Mouse (Mus musculus): ENCODE data around the gene Smarca2. TPM values are rescaled to one million over a fixed set of nuclear protein-coding genes. Genes with fewer than 3 reads are reported as not detected.

The Smarca2 gene
- polyA plus RNA-seq, 1 experiment from 2014 or later = 91.3 TPM

DNA sequence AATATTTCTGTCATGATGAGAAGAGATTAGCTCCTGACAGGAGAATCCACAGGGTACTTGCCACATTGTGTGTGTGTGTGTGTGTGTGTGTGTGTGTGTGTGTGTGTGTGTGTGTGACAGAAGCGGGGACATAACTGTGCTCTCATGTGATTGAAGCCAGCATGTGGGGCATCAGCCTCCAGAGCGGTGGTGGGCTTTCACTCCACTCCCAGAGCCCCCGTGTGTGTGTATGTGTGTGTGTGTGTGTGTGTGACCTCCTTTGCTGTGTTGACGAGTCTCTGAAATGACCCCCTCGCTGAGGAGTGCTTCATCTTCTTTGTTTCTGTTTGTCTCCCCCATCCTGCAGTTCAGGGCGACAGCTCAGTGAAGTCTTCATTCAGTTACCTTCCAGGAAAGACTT, 165.7 kb downstream of the Smarca2 start:
- Histone ChIP-seq H3K4me2 (replicated peaks) (no peak overlapping the region), H3K4me1 (peaks cover 12% of the 10 kb centered on the region), H3K36me3 (peaks cover 55% of the 10 kb centered on the region), H3K9me3 (no peaks in the 10 kb centered on the region), H3K27me3 (no peaks in the 10 kb centered on the region), H3K9ac (no peak overlapping the region), H3K4me3 (no peak overlapping the region), H3K27ac (no peak overlapping the region)
- whole genome bisulfite sequencing = 71% methylated on average over 6 of the region's 6 CpGs
- no peak for ATAC-seq (ENCODE audit: low FRiP score, low read depth)

DNA sequence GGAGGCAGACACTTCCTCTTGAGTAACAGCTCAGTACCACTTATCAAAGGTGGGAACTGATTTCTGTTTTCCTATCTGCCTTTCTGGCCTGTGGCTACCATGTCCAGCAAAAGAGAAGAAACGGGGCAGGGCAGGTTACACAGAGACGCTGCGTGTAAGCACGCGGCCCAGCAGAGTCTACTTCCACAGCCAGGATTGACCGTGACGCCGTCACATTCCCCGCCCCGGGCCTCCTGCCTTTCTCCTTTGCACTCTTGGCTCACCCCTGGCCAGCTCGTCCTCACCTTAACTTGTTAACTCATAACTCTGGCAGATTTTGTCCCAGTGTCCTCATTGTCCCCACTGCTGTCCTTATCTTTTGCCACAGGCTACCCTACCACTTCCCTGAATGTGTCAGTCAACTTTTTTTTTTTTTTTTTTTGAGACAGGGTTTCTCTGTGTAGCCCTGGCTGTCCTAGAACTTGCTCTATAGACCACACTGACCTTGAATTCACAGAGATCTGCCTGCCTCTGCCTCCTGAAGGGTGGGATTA, 167.3 kb downstream of the Smarca2 start:
- Histone ChIP-seq H3K36me3 (peaks cover 70% of the 10 kb centered on the region), H3K27ac (no peak overlapping the region), H3K27me3 (no peaks in the 10 kb centered on the region), H3K9ac (no peak overlapping the region), H3K4me2 (replicated peaks) (no peak overlapping the region), H3K4me3 (no peak overlapping the region), H3K9me3 (no peaks in the 10 kb centered on the region), H3K4me1 (peaks cover 12% of the 10 kb centered on the region)
- no peak for ATAC-seq (ENCODE audit: low FRiP score, low read depth)
- 96% methylated on average over 11 of the region's 11 CpGs for WGBS

DNA sequence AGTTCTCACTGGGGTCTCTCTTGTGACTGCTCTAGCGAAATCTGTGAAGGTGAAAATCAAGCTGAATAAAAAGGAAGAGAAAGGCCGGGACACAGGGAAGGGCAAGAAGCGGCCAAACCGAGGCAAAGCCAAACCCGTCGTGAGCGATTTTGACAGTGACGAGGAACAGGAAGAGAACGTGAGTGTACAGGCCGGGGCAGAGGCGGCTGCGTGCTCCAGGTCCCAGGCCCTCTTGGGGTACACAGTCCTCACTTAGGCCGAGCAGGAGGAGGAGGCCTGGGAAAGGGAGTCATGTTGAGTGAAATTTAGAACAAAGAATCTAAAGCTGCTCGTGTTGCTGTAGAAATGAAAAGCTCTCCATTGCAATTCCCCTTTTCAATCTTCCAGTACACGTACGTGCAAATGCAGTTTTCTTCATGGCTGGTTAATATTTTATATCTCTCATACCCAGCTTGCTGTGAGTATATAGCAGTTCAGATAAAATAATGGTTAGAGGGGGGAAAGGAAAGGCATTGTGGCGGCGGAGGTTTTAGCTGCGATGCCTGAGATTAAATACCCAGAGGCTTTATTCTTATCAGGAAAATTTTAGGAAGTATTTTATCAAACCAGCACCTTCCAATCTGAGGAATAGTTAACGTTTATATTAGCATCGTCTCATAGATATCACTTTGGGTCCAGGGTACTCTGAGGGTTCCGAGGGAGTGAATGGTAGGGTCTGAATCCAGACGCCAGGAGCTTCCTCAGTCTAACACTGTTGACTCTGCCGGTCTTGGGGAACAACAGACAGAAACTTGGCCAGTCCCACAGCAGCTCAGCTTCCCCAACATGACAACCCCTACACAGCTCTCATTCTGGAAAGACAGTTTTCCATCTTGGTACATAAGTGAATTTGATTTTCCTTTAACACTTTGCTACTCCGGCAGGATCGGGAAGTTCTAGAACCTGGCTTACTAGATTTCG, 171.5 kb downstream of the Smarca2 start:
- Histone ChIP-seq H3K27ac (no peak overlapping the region), H3K4me1 (no peaks in the 10 kb centered on the region), H3K9ac (no peak overlapping the region), H3K4me2 (replicated peaks) (no peak overlapping the region), H3K9me3 (no peaks in the 10 kb centered on the region), H3K4me3 (no peak overlapping the region), H3K36me3 (peaks cover 82% of the 10 kb centered on the region), H3K27me3 (no peaks in the 10 kb centered on the region)
- 80% methylated on average over 27 of the region's 27 CpGs for WGBS
- ATAC-seq (ENCODE audit: low FRiP score, low read depth) = no peak

DNA sequence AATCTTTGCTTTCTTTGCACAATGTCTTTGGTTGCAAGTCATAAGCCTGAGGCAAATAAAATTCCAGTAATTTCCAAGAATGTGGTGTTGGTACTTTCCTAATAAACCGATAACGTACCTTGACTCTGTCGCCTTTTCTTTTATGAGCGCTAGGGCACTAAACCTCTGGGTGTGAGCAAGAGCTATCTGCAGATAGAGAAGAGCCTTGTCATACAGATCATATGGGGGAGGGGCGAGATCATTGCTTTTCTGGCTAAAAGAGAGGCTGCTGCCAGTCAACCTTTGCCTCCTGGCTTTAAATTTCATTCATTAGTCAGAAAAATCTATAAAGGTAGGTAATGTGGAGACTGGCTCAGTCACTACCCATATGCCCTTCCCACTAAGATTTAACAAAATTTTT, 173.3 kb downstream of the Smarca2 start:
- H3K4me2 ChIP-seq (replicated peaks) = no peak overlapping the region
- 72% methylated on average over 5 of the region's 5 CpGs for WGBS
- no peaks in the 10 kb centered on the region for H3K4me1 ChIP-seq
- no peak overlapping the region for H3K27ac ChIP-seq
- no peaks in the 10 kb centered on the region for H3K27me3 ChIP-seq
- H3K36me3 ChIP-seq = peaks cover 70% of the 10 kb centered on the region
- no peak overlapping the region for H3K9ac ChIP-seq
- no peak for ATAC-seq (ENCODE audit: low FRiP score, low read depth)
- no peaks in the 10 kb centered on the region for H3K9me3 ChIP-seq
- no peak overlapping the region for H3K4me3 ChIP-seq

DNA sequence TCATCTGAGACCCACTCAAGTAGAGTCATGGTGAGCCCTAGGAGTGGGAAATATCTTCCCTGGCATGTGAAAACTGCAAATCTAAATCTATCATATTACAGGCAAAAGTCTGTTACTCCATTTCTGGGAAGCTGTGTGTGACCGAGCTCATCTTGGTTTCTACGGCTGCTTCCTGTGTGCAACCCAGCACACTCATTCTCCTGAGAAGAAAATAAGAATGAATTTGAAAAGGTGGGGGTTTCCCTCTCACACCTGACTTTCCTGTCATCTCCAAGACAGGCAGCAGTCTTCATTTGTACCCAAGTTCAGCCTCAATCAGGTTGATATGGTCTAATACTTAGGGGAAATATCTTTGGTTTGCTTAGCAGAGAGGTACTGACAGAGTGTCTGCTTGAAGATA, 176.4 kb downstream of the Smarca2 start:
- H3K4me1 ChIP-seq = no peaks in the 10 kb centered on the region
- H3K27me3 ChIP-seq = no peaks in the 10 kb centered on the region
- 89% methylated on average over 2 of the region's 2 CpGs for WGBS
- no peak for ATAC-seq (ENCODE audit: low FRiP score, low read depth)
- H3K4me3 ChIP-seq = no peak overlapping the region
- no peaks in the 10 kb centered on the region for H3K9me3 ChIP-seq
- no peak overlapping the region for H3K4me2 ChIP-seq (replicated peaks)
- H3K27ac ChIP-seq = no peak overlapping the region
- H3K9ac ChIP-seq = no peak overlapping the region
- H3K36me3 ChIP-seq = peaks cover 47% of the 10 kb centered on the region

- no peaks in the 10 kb centered on the region for H3K9me3 ChIP-seq
- H3K9ac ChIP-seq = no peak overlapping the region
- no peak overlapping the region for H3K4me2 ChIP-seq (replicated peaks)
- H3K4me1 ChIP-seq = no peaks in the 10 kb centered on the region
- H3K27me3 ChIP-seq = no peaks in the 10 kb centered on the region
- H3K36me3 ChIP-seq = no peaks in the 10 kb centered on the region
- no peak overlapping the region for H3K27ac ChIP-seq
- H3K4me3 ChIP-seq = no peak overlapping the region
- no peak for ATAC-seq (ENCODE audit: low FRiP score, low read depth)
- 82% methylated on average over 5 of the region's 5 CpGs for WGBS
Measured at GRCm38 (mm10) chr19:26788446-26788845, 183.6 kb downstream of the Smarca2 start.

- 63% methylated on average over 5 of the region's 5 CpGs for WGBS
- Histone ChIP-seq H3K9ac (no peak overlapping the region), H3K36me3 (no peaks in the 10 kb centered on the region), H3K9me3 (no peaks in the 10 kb centered on the region), H3K27me3 (no peaks in the 10 kb centered on the region), H3K4me3 (no peak overlapping the region), H3K4me2 (replicated peaks) (no peak overlapping the region), H3K4me1 (no peaks in the 10 kb centered on the region), H3K27ac (no peak overlapping the region)
- ATAC-seq (ENCODE audit: low FRiP score, low read depth) = no peak
Measured at GRCm38 (mm10) chr19:26790386-26791346, 185.8 kb downstream of the Smarca2 start.

DNA sequence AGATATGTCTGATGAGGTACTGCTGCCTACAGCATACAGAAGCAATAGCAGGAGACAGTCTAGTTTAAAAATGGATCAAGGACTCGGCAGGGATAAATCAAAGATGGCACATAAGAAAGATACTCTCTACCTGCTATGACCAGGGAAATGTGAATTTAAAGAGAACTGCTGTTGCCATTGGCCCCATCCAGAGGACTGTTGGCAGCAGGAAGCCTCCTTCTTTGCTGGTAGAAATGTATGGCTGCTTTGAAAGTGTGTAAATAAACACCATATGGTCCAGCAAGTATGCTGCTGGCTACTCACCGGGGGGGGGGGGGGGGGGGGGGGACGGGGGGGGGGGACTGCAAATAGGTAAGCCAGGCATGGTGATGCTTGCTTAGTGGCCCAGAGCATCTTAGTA, 189.5 kb downstream of the Smarca2 start:
- Histone ChIP-seq H3K4me2 (replicated peaks) (no peak overlapping the region), H3K4me1 (no peaks in the 10 kb centered on the region), H3K27me3 (no peaks in the 10 kb centered on the region), H3K36me3 (no peaks in the 10 kb centered on the region), H3K9me3 (no peaks in the 10 kb centered on the region), H3K4me3 (no peak overlapping the region), H3K9ac (no peak overlapping the region), H3K27ac (no peak overlapping the region)
- WGBS = 60% methylated on average over 1 of the region's 3 CpGs
- ATAC-seq (ENCODE audit: low FRiP score, low read depth) = no peak

DNA sequence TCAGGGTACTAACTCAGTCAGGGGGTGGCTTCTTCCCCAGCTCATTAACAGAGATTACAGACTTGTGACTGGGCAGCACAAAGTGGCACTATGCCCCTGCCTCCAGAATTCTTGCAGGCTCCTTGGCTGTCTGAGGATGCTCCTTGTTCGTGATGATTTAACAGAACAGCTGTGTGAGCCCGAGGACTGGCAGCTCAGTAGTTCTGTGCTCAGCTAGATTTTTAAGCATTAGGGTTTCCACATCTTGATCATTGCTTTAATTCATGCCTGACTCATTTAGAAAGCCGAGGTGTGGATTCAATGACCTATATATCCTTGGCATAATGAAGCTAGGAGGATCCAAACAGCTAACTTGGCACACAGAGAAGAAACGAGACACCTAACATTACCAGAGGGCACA, 191.2 kb downstream of the Smarca2 start:
- Histone ChIP-seq H3K27ac (no peak overlapping the region), H3K9ac (no peak overlapping the region), H3K9me3 (no peaks in the 10 kb centered on the region), H3K4me1 (no peaks in the 10 kb centered on the region), H3K4me2 (replicated peaks) (no peak overlapping the region), H3K27me3 (no peaks in the 10 kb centered on the region), H3K4me3 (no peak overlapping the region), H3K36me3 (no peaks in the 10 kb centered on the region)
- ATAC-seq (ENCODE audit: low FRiP score, low read depth) = no peak
- WGBS = 73% methylated on average over 4 of the region's 4 CpGs

- 91% methylated on average over 4 of the region's 4 CpGs for WGBS
- ATAC-seq (ENCODE audit: low FRiP score, low read depth) = no peak
- Histone ChIP-seq H3K4me1 (no peaks in the 10 kb centered on the region), H3K4me2 (replicated peaks) (no peak overlapping the region), H3K4me3 (no peak overlapping the region), H3K36me3 (no peaks in the 10 kb centered on the region), H3K27me3 (no peaks in the 10 kb centered on the region), H3K27ac (no peak overlapping the region), H3K9me3 (no peaks in the 10 kb centered on the region), H3K9ac (no peak overlapping the region)
Measured at GRCm38 (mm10) chr19:26804401-26804800, 199.6 kb downstream of the Smarca2 start.

- no peak overlapping the region for H3K4me2 ChIP-seq (replicated peaks)
- no peaks in the 10 kb centered on the region for H3K9me3 ChIP-seq
- WGBS = 48% methylated on average over 4 of the region's 4 CpGs
- H3K27ac ChIP-seq = no peak overlapping the region
- H3K4me3 ChIP-seq = no peak overlapping the region
- H3K4me1 ChIP-seq = 0 out of 2 replicates have a peak, but pooled peaks cover 6% of the 10 kb centered on the region
- H3K36me3 ChIP-seq = no peaks in the 10 kb centered on the region
- no peaks in the 10 kb centered on the region for H3K27me3 ChIP-seq
- no peak overlapping the region for H3K9ac ChIP-seq
- no peak for ATAC-seq (ENCODE audit: low FRiP score, low read depth)
Measured at GRCm38 (mm10) chr19:26814629-26815028, 209.8 kb downstream of the Smarca2 start.

DNA sequence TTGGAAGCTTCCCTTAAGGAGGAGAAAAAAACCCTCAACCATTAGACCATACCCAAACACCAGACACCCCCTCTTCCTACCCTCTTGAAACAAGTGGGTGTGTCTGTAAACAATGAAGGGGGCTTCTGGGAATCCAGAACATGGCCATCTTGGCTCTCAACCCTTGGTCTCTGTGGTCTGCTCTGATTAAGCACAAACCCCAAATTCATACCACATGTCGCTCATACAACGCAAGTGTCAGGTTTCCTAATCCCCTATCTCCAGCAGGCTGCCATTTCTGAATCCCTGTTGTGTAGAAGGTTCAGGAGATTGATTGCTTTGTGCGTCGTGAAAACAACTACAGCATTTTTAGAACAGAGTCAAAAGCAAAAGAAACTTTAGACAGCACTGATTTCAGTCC, 213.1 kb downstream of the Smarca2 start:
- Histone ChIP-seq H3K27ac (no peak overlapping the region), H3K4me3 (no peak overlapping the region), H3K9me3 (no peaks in the 10 kb centered on the region), H3K4me2 (replicated peaks) (no peak overlapping the region), H3K27me3 (no peaks in the 10 kb centered on the region), H3K36me3 (no peaks in the 10 kb centered on the region), H3K4me1 (peaks cover 19% of the 10 kb centered on the region), H3K9ac (no peak overlapping the region)
- WGBS = 33% methylated on average over 4 of the region's 4 CpGs
- no peak for ATAC-seq (ENCODE audit: low FRiP score, low read depth)
